Mouse (Mus musculus) spleen, adult 2 months (tissue): ENCODE data around the gene Milr1.

Experiments used
- CTCF ChIP-seq: fragments of 200-500 bp; IDR thresholded peaks from 2 replicates; pipeline ENCODE4 v1.5.1; 2011; ENCODE audit warnings: mild to moderate bottlenecking, inconsistent platforms; ENCODE audit not compliant: insufficient read depth, insufficient read length, insufficient replicate concordance; ENCODE audit errors: extremely low read depth
- POLR2A ChIP-seq: fragments of 200-500 bp; IDR thresholded peaks from 2 replicates; pipeline ENCODE4 v1.6.1; 2011; ENCODE audit warnings: low read depth, low read length, inconsistent platforms

- no peak for TF ChIP-seq POLR2A
- peak; percentile 51; the same call in 1 of the 2 replicates for TF ChIP-seq CTCF
These were observed 19.4 kb downstream of the Milr1 start for GRCm38 (mm10) chr11:106770195-106770974.
